Mouse (Mus musculus): Measurements from ENCODE around the gene Jmjd1c.

Gene Jmjd1c

GRCm38 (mm10) chr10:67226109-67226508 lies 130.2 kb downstream of the Jmjd1c start:
- DNase-seq (ENCODE audit: inconsistent ontology term): peak; percentile 62

DNA sequence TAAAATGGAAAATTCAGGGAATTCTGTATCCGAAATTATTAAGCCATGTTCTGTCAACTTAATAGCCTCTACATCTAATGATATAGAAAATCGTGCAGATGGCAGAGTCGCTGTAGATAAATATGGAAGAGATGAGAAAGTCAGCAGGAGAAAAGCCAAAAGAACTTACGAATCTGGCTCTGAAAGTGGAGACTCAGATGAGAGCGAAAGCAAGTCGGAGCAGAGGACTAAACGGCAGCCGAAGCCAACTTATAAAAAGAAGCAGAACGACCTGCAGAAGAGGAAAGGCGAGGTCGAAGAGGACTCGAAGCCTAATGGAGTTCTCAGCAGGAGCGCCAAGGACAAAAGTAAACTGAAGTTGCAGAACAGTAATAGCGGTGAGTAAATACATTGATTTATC lies 130.6 kb downstream of the Jmjd1c start:
- no peak for DNase-seq (ENCODE audit: inconsistent ontology term)

GRCm38 (mm10) chr10:67230439-67230838 lies 134.5 kb downstream of the Jmjd1c start:
- no peak for DNase-seq (ENCODE audit: inconsistent ontology term)

GRCm38 (mm10) chr10:67247145-67247544 lies 151.2 kb downstream of the Jmjd1c start:
- DNase-seq (ENCODE audit: inconsistent ontology term): no peak

DNA sequence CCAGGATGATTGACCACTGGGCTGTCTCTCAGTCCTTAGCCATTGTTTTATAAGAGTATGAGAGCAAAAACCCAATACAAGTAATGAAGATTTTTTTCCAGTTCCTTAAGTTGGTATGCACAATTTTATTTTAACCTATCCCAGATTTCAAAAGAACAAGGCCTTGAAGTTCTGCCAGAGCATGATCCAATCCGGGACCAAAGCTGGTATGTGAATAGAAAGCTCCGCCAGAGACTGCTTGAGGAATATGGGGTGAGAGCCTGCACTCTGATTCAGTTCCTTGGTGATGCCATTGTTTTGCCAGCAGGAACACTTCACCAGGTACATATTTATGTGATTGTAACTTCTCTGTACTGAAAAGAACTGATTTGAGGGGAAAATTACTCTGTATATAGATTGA lies 153.6 kb downstream of the Jmjd1c start:
- no peak for DNase-seq (ENCODE audit: inconsistent ontology term)

- DNase-seq (ENCODE audit: inconsistent ontology term): no peak
Measured at GRCm38 (mm10) chr10:67250846-67251245, 154.9 kb downstream of the Jmjd1c start.

GRCm38 (mm10) chr10:67252353-67252752 lies 156.4 kb downstream of the Jmjd1c start:
- no peak for DNase-seq (ENCODE audit: inconsistent ontology term)

GRCm38 (mm10) chr10:67253115-67253514 lies 157.2 kb downstream of the Jmjd1c start:
- no peak for DNase-seq (ENCODE audit: inconsistent ontology term)

DNA sequence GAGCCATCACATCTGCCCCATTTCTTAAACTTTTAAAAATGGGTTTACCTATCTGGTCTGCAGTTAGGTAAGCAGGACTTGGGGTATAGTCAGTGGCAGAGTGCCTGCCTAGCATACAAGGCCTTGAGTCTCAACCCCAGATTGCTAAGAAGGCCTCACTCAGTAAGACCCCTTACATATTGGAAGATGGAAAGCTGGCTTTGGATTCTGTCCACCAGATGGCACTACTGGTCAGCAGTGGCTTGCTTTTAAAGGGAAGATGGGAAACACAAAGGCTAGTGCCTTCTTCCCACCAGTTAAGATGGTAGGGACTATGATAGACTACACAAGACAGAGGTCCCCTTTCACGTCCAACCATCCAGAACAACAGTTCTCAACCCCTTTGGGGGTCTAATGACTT lies 168.9 kb downstream of the Jmjd1c start:
- peak; percentile 17 for DNase-seq (ENCODE audit: inconsistent ontology term)

DNA sequence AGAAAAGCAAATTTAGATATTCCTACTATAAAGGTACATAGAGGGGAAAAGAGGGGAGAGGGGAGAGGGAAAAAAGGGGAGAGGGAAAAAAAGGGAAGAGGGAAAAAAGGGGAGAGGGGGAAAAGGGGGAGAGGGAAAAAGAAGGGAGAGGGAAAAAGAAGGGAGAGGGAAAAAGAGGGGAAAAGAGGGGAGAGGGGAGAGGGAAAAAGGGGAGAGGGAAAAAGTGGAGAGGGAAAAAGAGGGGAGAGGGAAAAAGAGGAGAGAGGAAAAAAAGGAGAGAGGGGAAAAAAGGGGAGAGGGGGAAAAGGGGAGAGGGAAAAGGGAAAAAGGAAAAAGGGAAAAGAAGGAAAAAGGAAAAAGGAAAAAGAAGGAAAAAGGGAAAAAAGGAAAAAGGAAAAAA lies 180.0 kb downstream of the Jmjd1c start:
- DNase-seq (ENCODE audit: inconsistent ontology term): no peak

DNA sequence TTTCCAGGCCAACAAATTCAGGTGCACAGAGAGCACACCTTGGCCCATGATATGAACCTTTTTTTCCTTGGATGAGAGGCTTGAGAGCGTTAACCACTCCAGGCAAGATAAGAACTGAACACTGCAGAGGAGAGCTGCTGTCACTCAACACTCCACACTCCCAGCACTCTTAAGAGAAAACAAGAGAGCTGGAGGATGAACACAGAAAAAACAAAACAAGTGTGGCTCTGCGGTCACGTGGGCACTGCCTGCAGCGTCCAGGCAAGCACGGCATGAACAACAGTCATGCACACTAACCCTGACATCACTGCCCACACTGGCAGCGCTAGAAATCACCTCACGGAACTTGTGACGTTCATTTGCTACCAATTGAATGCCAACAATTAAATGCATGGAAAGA lies 185.9 kb downstream of the Jmjd1c start:
- DNase-seq (ENCODE audit: inconsistent ontology term): no peak

DNA sequence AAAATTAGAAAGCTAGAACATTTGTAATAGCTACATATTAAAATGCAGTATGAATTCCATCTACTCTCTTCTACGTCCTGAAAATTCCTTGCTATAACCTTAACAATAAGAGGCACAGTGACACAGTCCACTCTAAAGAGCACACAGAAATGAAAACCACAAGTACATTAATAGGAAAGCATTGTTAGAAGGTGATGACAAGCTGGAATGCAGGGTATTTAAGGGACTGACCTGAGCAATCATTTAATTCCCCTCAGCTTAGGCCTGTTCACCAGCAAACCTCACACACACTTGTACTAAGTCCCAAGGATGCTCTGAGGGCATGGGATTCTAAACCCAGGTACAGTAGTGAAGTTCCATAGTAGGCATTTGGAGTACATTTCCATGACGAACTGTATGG lies 186.6 kb downstream of the Jmjd1c start:
- DNase-seq (ENCODE audit: inconsistent ontology term): peak; percentile 16

- DNase-seq (ENCODE audit: inconsistent ontology term): no peak
Measured at GRCm38 (mm10) chr10:67283516-67283915, 187.6 kb downstream of the Jmjd1c start.

- DNase-seq (ENCODE audit: inconsistent ontology term): no peak
Measured at GRCm38 (mm10) chr10:67284311-67284710, 188.4 kb downstream of the Jmjd1c start.

DNA sequence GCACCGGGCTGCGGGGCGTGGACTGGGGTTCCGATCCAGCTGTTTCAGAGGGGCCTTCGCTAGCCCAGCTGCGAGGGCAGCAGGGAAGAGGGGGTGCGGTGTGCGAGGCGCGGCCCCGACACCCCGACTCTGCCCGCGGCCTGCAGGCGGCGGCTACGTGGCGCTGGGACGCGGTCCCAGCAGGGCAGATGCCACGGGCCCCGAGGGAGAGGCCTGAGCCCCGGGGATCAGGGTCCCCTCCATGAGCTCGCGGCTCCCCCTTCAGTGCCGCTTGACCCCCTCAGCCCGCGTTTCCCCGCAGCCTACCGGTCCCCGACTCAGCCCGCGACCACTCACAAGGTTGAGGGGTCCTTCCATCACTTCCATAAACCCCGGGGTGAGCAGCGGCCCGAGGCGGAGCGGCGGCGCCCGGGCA lies 188.8 kb downstream of the Jmjd1c start:
- peak; percentile 69 for DNase-seq (ENCODE audit: inconsistent ontology term)

GRCm38 (mm10) chr10:67285176-67285814 lies 189.4 kb downstream of the Jmjd1c start, which contains the start of gene Nrbf2:
Gene Nrbf2, minus strand, starts transcription at chr10:67285305.
- DNase-seq (ENCODE audit: inconsistent ontology term): peak; percentile 93

DNA sequence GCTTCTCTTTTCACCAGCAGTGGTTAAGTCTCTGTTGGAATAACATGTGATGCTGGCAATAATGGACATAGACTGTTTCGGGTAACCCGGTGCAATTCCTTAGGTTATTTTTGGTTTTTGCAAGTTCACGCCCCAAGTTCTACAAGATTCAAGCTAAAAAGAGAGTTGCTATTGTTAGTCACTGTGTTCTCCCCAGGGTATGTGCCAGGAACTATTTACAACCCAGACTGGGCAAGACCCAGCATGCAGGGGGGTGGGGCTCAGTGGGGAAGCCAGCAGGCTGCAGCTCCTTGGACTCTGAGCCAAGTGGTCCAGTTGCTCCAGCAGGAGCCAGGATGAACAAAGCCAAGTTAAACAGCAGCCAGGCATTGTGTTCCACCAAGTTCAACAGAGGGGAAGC lies 192.0 kb downstream of the Jmjd1c start:
- DNase-seq (ENCODE audit: inconsistent ontology term): peak; percentile 91

DNA sequence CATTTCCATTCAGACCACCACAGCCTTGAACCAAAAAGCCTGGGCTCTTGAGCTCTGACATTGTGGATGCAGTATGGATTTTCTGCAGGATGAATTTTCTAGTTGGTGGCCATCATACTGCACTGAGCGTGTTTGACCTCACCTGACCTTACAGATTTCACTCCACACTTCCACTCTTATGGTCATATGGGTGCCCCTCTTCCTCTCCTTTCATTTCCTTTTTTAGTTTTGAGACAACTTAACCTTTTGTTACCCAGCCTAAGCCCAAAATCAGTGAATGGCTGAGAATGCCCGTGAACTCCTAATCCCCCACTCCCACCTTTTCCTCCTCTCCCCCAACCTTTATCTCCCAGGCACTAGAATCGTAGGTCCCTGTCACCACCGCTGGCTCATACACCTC lies 194.7 kb downstream of the Jmjd1c start:
- DNase-seq (ENCODE audit: inconsistent ontology term): no peak

DNA sequence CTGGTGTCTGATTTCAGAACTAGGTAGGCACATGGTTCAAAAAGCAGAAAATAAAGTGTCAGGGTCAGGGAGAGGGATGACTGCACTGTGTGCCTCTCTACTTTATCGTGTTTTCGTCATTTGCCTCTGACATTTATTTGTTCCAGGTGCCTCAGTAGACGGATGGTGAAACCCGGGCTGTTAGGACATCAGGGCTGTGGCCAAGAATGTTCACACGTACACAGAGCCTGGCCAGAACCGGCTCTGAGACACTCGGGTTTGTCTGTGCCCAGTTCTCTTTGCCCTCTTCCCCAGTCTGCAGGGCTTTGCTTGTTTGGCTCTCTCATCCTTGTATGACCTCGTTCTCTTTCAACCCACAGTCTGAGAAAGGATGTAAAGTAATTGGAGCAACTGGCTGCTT lies 195.2 kb downstream of the Jmjd1c start:
- DNase-seq (ENCODE audit: inconsistent ontology term): peak; percentile 2

DNA sequence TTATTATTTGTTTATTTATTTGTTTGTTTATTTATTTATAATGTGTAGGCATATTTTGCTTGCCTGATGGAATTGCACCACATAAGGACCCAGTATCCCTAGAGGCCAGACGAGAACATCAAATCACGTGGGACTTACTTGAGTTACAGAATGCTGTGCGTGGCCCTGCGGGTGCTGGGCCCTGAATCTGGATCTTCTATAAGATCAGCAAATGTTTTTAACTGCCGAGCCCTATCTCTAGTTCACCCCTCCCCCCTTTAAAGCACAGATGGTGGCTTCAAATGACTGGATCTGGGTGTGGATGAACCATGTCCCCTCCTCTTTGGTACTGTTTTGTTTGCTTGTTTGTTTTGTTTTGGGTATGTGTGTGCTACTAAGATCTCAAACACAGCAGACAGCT lies 199.4 kb downstream of the Jmjd1c start:
- no peak for DNase-seq (ENCODE audit: inconsistent ontology term)

- DNase-seq (ENCODE audit: inconsistent ontology term): no peak
Measured at GRCm38 (mm10) chr10:67295938-67296466, 200.1 kb downstream of the Jmjd1c start.

GRCm38 (mm10) chr10:67296482-67297152 lies 200.7 kb downstream of the Jmjd1c start:
- no peak for DNase-seq (ENCODE audit: inconsistent ontology term)

GRCm38 (mm10) chr10:67297175-67297855 lies 201.4 kb downstream of the Jmjd1c start:
- DNase-seq (ENCODE audit: inconsistent ontology term): no peak

Measured in Muller cell, postnatal 12 days (primary cell).